Mouse (Mus musculus): ENCODE results near the gene Gpx1. TPM values are rescaled to one million over a fixed set of nuclear protein-coding genes. Genes with fewer than 3 reads are reported as not detected.
A peak's percentile ranks its signal among the peaks of the same experiment; 100 is the strongest.
"Not testable (repeated sequence)": the region's sequence is repeated elsewhere in the genome, so short reads cannot be mapped to it uniquely, and the experiment has no call there.

Gpx1 gene
- polyA plus RNA-seq, 1 experiment from 2014 or later = 824 TPM

DNA sequence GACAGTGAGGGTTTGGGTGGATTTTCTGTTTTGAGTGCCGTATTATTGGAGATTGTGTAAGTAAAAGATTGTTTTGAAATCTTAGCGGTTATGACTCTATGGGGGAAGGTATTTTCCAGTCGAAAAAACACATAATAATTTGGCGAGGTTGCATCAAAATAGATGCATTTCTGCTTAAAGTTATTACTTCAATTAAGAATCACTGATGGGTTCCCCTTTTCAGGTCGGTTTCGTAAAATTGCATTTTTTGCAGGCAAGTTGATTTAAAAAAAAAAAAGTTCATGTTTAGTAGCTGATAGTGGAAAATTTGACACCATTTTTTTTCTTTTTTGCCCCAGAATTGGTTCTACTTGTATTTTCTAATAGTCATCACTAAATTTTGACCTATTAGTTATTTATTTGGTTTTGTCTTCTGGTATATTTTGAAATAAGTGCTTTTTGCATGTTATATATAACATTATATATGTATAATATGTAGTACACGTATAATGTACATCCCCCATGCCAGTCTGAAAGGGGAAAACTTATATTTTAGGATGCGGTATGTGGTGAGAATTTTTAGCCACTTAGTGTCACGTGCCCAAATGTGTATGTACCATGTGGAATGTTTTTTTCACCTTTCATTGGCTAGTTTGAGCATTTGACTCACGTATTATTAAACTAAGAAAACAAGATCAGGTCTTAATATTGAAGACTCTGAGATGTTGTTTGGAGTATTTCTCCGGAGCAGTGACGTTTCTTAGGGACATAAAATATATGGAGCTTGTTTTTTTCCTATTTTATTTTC, 31.5 kb upstream of the Gpx1 start:
- peaks cover 25% of the 10 kb centered on the region for H3K4me1 ChIP-seq
- peak overlapping the region; percentile 96 for H3K4me3 ChIP-seq
- H3K27ac ChIP-seq = peak overlapping the region; percentile 97
- H3K36me3 ChIP-seq = peaks cover 32% of the 10 kb centered on the region
- H3K9me3 ChIP-seq (replicated peaks) = no peaks in the 10 kb centered on the region
- H3K27me3 ChIP-seq (ENCODE audit: low read depth, poor library complexity, severe bottlenecking) = no peaks in the 10 kb centered on the region
- no peak for DNase-seq (ENCODE audit: low spot score)
- 27% methylated on average over 12 of the region's 12 CpGs for WGBS

DNA sequence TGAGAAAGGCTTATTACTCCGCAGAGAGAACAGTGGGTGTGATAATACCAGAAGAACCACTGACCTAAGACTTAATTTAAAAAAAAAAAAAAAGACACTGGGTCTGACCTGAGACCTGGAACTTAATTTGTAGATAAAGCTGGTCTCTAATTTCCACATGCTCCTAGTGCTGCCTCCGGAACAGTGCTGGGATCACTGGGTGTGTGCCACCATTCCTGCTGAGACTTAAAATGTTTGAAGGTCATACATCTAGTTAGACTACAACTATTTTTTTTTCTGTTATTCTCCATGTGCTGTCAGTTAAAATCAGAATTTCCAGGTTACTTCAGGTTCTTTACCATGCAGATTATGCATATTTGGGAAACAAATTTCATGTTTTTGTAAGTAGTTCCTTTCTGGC, 30.6 kb upstream of the Gpx1 start:
- H3K27ac ChIP-seq = no peak overlapping the region
- DNase-seq (ENCODE audit: low spot score) = no peak
- 81% methylated on average over 2 of the region's 2 CpGs for WGBS
- peaks cover 25% of the 10 kb centered on the region for H3K36me3 ChIP-seq
- no peaks in the 10 kb centered on the region for H3K27me3 ChIP-seq (ENCODE audit: low read depth, poor library complexity, severe bottlenecking)
- H3K9me3 ChIP-seq (replicated peaks) = no peaks in the 10 kb centered on the region
- peak overlapping the region; percentile 96 for H3K4me3 ChIP-seq
- H3K4me1 ChIP-seq = peaks cover 25% of the 10 kb centered on the region

DNA sequence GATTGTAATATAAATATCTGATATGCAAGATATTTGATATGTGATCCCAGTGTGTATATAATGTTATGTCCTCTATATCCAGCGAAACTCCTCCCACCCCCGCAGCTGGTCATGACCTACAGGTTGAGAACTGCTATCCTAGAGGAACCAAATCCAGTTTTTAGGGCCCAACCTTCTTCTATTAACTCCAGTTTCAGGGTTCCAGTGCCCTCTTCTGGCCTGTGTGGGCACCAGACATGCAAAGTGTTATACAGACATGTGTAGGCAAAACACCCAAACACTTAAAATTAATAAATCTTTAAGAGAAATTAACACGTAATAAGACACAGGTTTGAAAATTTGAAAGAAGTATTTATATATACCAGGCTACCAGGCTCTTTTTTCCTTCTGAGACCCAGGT, 21.1 kb upstream of the Gpx1 start:
- H3K27ac ChIP-seq = no peak overlapping the region
- H3K9me3 ChIP-seq (replicated peaks) = no peaks in the 10 kb centered on the region
- WGBS = 95% methylated on average over 3 of the region's 3 CpGs
- H3K36me3 ChIP-seq = peaks cover 84% of the 10 kb centered on the region
- no peaks in the 10 kb centered on the region for H3K27me3 ChIP-seq (ENCODE audit: low read depth, poor library complexity, severe bottlenecking)
- no peak for DNase-seq (ENCODE audit: low spot score)
- no peak overlapping the region for H3K4me3 ChIP-seq
- no peaks in the 10 kb centered on the region for H3K4me1 ChIP-seq

DNA sequence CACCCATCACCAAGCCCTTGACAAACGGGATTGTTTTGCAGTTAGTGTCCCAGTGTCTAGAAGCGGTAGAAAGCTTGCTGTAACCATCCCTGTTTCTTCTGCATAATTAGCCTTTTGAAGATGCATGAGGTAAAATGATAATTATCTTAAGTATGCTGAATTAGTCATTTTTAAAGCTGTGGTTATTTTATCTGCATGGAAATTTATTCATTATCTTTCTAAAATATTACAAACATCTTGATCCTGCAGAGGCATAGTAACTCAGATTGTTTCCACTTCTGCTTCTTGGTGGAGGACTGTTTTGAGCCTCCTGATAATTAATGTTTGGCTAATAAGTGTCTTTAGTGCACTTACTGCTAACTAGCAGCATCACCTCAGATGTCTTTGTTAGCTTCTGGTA, 20.2 kb upstream of the Gpx1 start:
- peaks cover 91% of the 10 kb centered on the region for H3K36me3 ChIP-seq

DNA sequence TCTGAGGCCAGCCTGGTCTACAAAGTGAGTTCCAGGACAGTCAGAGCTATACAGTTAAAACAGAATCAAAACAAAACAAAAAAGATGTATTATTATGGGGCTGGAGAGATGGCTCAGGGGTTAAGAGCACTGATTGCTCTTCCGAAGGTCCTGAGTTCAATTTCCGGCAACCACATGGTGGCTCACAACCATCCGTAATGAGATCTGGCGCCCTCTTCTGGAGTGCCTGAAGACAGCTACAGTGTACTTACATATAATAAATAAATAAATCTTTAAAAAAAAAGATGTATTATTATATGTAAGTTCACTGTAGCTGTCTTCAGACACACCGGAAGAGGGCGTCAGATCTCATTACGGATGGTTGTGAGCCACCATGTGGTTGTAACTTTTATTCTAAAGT, 16.6 kb upstream of the Gpx1 start:
- WGBS = 88% methylated on average over 7 of the region's 7 CpGs
- not testable (repeated sequence) for H3K9me3 ChIP-seq (replicated peaks); H3K27me3 ChIP-seq (ENCODE audit: low read depth, poor library complexity, severe bottlenecking); H3K4me1 ChIP-seq; H3K27ac ChIP-seq; H3K4me3 ChIP-seq; DNase-seq (ENCODE audit: low spot score)
- peaks cover 89% of the 10 kb centered on the region for H3K36me3 ChIP-seq

More for the DNA sequence above, 20.2 kb upstream of the Gpx1 start:
- 92% methylated on average over 2 of the region's 2 CpGs for WGBS
- Histone ChIP-seq H3K4me1 (no peaks in the 10 kb centered on the region), H3K4me3 (no peak overlapping the region), H3K9me3 (replicated peaks) (no peaks in the 10 kb centered on the region), H3K27me3 (ENCODE audit: low read depth, poor library complexity, severe bottlenecking) (no peaks in the 10 kb centered on the region), H3K27ac (no peak overlapping the region)
- no peak for DNase-seq (ENCODE audit: low spot score)

DNA sequence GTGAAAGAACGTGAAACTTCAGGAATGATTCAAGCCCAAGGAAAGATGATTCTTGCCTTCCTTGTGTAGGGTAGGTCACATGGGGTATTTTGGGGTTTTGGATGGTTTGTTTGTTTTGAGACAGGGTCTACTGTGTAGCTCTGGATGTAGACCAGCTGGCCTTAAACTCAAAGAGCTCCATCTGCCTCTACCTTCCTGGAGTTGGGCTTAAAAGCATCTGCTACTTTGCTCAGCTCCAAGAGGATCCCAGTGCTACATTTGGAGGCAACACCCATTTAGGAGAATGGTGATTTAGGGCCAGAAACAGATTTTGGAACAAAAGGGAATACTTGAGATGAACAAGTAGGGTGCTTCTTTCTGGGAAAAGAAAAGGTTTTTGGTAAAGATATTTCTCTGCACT, 13.9 kb upstream of the Gpx1 start:
- 93% methylated on average over 1 of the region's 1 CpGs for WGBS
- H3K4me1 ChIP-seq = no peaks in the 10 kb centered on the region
- peaks cover 92% of the 10 kb centered on the region for H3K36me3 ChIP-seq

DNA sequence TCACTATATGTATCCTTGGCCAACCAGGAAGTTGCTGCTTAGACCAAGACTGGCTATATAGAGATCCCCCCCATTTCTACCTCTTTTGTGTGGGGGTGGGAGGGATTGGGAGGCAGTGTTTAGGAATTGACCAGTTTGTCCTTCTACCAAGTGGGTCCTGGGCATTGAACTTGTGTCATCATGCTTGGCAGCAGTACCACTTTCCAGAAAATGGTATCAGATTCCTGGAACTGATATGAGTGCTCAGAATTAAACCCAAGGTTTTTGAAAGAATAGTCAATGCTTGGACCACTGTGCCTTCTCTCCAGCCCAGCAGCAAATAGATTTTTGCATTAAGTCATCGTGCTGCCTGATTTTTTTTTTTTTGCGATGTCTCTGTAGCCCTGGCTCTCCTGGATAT, 12.9 kb upstream of the Gpx1 start:
- H3K9me3 ChIP-seq (replicated peaks) = no peaks in the 10 kb centered on the region
- no peak for DNase-seq (ENCODE audit: low spot score)
- peaks cover 92% of the 10 kb centered on the region for H3K36me3 ChIP-seq
- WGBS = 98% methylated on average over 2 of the region's 2 CpGs
- H3K4me3 ChIP-seq = no peak overlapping the region
- no peaks in the 10 kb centered on the region for H3K27me3 ChIP-seq (ENCODE audit: low read depth, poor library complexity, severe bottlenecking)
- no peak overlapping the region for H3K27ac ChIP-seq
- H3K4me1 ChIP-seq = no peaks in the 10 kb centered on the region

More for the DNA sequence above, 13.9 kb upstream of the Gpx1 start:
- H3K27me3 ChIP-seq (ENCODE audit: low read depth, poor library complexity, severe bottlenecking) = no peaks in the 10 kb centered on the region
- DNase-seq (ENCODE audit: low spot score) = no peak
- H3K9me3 ChIP-seq (replicated peaks) = no peaks in the 10 kb centered on the region
- no peak overlapping the region for H3K27ac ChIP-seq
- H3K4me3 ChIP-seq = no peak overlapping the region

DNA sequence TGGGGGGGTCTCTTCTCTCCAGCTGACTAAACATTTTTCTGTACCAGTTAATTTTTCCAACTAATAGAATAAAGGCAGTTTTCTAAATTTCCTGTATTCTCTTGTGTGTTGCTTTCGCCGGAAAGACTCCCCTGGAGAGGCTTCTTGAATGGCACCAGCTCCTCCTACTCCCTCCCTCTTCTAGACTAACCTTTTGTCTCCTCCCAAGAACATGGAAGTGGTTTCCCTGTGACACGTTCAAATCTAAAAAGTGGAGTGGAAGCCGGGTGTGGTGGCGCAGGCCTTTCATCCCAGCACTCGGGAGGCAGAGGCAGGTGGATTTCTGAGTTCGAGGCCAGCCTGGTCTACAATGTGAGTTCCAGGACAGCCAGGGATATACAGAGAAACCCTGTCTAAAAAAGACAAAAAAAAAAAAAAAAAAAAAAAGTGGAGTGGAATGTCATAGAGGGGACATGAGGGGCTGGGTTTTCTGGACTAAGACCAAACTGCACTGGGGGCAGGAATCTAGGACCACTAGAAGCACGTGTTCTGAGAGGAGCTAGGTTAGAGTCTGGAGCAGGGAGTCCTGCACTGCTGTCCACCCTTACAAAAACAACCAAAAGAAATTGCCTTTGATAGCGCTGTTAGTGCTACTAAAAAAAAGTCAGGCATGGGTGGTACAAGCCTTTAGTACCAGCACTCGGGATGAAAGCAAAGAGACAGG, 704 bp upstream of the Gpx1 start:
- no peaks in the 10 kb centered on the region for H3K9me3 ChIP-seq (replicated peaks)
- H3K4me1 ChIP-seq = peaks cover 30% of the 10 kb centered on the region
- 79% methylated on average over 10 of the region's 10 CpGs for WGBS
- H3K4me3 ChIP-seq = peak overlapping the region; percentile 64
- no peaks in the 10 kb centered on the region for H3K27me3 ChIP-seq (ENCODE audit: low read depth, poor library complexity, severe bottlenecking)
- H3K27ac ChIP-seq = peak overlapping the region; percentile 94
- peaks cover 50% of the 10 kb centered on the region for H3K36me3 ChIP-seq
- DNase-seq (ENCODE audit: low spot score) = no peak

DNA sequence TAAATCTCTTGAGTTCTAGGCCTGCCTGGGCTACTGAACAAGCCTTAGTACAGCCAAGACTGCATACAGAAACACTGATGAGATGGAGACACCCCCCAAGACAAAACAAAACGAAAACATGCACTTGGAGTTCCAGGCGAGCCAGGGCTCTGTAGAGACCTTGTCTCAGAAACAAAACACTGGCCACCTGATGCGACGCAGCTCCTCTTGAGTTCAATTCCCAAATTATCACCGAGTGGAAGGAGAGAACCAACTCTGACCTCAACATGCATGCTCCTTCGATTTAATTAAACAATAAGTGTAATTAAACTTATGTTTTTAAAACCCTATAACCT, 185 bp upstream of the Gpx1 start:
- Histone ChIP-seq H3K27ac (peak overlapping the region; percentile 94), H3K4me3 (peak overlapping the region; percentile 64), H3K4me1 (peaks cover 30% of the 10 kb centered on the region), H3K27me3 (ENCODE audit: low read depth, poor library complexity, severe bottlenecking) (no peaks in the 10 kb centered on the region), H3K36me3 (peaks cover 45% of the 10 kb centered on the region), H3K9me3 (replicated peaks) (no peaks in the 10 kb centered on the region)
- peak; percentile 34 for DNase-seq (ENCODE audit: low spot score)
- WGBS = 38% methylated on average over 6 of the region's 6 CpGs

DNA sequence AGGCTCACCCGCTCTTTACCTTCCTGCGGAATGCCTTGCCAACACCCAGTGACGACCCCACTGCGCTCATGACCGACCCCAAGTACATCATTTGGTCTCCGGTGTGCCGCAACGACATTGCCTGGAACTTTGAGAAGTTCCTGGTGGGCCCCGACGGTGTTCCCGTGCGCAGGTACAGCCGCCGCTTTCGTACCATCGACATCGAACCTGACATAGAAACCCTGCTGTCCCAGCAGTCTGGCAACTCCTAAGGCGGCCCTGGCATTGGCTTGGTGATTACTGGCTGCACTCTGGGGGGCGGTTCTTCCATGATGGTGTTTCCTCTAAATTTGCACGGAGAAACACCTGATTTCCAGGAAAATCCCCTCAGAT, 1.2 kb downstream of the Gpx1 start:
- Histone ChIP-seq H3K4me3 (peak overlapping the region; percentile 64), H3K9me3 (replicated peaks) (no peaks in the 10 kb centered on the region), H3K36me3 (peaks cover 31% of the 10 kb centered on the region), H3K27ac (peak overlapping the region; percentile 94), H3K4me1 (peaks cover 30% of the 10 kb centered on the region), H3K27me3 (ENCODE audit: low read depth, poor library complexity, severe bottlenecking) (no peaks in the 10 kb centered on the region)
- WGBS = 13% methylated on average over 20 of the region's 20 CpGs
- DNase-seq (ENCODE audit: low spot score) = peak; percentile 45

DNA sequence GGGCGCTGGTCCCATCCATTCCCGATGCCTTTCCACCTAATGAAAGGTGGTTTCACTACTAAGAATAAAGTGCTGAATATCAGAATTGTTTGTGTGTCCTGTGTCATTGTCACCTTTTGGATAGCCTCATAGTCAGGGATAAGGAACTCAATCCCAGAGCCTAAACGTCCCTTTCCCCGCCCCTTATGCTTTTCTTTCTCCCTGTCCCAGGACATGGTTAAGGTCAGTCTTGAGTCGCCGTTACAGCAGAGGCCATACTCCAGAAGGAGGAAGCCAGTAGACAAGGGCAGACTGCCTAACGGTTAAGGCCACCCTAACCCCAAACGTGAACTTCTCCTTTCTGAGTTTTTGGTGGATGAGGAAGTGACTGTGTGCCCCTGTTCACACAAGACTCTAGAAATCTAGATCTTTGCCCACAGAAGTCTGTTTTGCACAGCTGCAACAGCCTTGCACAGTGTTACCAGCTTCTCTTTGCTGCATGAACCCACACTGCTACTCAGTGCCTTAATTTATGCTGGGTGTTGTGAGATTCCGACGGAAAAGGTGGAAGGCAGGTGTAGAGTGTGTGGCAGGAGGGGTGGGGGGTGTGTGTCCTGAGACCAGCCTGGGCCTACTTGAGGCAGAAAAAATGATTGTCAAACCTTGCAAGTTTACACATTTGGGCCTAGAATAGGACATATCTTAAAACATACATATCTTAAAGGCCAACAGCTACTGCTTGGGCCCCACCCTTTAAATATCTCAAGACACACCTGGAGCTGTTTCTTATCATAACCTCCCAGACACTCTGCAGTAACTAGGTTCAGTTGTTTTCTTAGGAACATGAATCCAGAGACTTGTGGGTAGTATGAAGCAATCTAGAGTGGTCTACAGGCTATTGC, 1.8 kb downstream of the Gpx1 start:
- DNase-seq (ENCODE audit: low spot score) = no peak

DNA sequence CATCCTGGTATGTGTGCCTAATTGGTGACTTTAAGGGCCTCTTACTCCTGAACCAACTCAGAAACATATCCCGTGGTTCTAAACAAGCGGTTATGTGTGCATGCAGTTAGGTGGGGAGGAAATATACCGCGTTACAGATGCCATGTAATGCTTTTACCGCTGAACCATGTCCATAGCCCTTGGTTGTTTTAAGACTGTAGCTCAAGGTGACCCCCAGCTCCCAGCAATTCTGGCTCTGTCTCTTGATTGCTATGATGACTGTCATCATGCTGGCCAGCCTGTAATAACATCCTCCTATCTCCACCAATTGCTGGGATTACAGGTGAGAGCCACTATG, 2.4 kb downstream of the Gpx1 start:
- no peak for DNase-seq (ENCODE audit: low spot score)
- WGBS = 92% methylated on average over 5 of the region's 5 CpGs
- peaks cover 30% of the 10 kb centered on the region for H3K4me1 ChIP-seq
- H3K27me3 ChIP-seq (ENCODE audit: low read depth, poor library complexity, severe bottlenecking) = no peaks in the 10 kb centered on the region
- no peak overlapping the region for H3K4me3 ChIP-seq
- no peaks in the 10 kb centered on the region for H3K9me3 ChIP-seq (replicated peaks)
- peaks cover 19% of the 10 kb centered on the region for H3K36me3 ChIP-seq
- no peak overlapping the region for H3K27ac ChIP-seq

More for the DNA sequence above, 1.8 kb downstream of the Gpx1 start:
- Histone ChIP-seq H3K27ac (peak overlapping the region; percentile 94), H3K4me3 (peak overlapping the region; percentile 64), H3K27me3 (ENCODE audit: low read depth, poor library complexity, severe bottlenecking) (no peaks in the 10 kb centered on the region), H3K36me3 (peaks cover 25% of the 10 kb centered on the region), H3K9me3 (replicated peaks) (no peaks in the 10 kb centered on the region), H3K4me1 (peaks cover 30% of the 10 kb centered on the region)
- WGBS = 77% methylated on average over 10 of the region's 10 CpGs

DNA sequence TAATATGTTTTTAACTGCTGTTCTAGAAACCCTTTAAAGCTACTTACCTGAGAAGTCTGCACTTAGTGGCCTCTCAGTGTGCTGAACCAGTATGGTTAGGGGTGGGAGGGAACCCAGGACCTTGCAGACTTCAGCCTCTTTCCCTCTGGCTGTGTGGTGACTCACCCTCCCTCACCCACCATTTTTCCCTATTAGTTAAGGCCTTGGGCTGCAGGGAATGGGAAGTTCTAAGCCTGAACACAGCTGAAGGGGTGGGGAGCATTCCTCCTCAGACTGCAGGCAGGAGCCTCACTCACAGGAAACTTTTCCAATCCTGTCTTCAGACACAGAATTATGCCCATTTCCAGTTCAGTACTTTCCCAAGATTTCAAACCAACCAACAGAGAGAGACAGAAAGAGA, 3.1 kb downstream of the Gpx1 start:
- H3K27me3 ChIP-seq (ENCODE audit: low read depth, poor library complexity, severe bottlenecking) = no peaks in the 10 kb centered on the region
- peaks cover 33% of the 10 kb centered on the region for H3K4me1 ChIP-seq
- H3K27ac ChIP-seq = 0 out of 2 replicates have a peak overlapping the region, but pooled peaks have one; percentile 48
- DNase-seq (ENCODE audit: low spot score) = no peak
- peaks cover 16% of the 10 kb centered on the region for H3K36me3 ChIP-seq
- no peaks in the 10 kb centered on the region for H3K9me3 ChIP-seq (replicated peaks)
- H3K4me3 ChIP-seq = no peak overlapping the region

Measured in limb, embryonic 10.5 days (tissue).